Mouse (Mus musculus) CH12.LX (cell line): Measurements from ENCODE around the gene Thsd4. TPM values are rescaled to one million over a fixed set of nuclear protein-coding genes. Genes with fewer than 3 reads are reported as not detected.

ENCODE experiments used
- DNase-seq: peaks from one replicate; pipeline ENCODE4 v3.0.0-alpha.2; 2013; ENCODE audit errors: extremely low read depth
- H3K27ac ChIP-seq: 2 replicates; pipeline ENCODE4 v1.5.1; 2012; ENCODE audit warnings: low read depth, mild to moderate bottlenecking, control low read depth, moderate library complexity; ENCODE audit not compliant: insufficient read depth
- H3K27me3 ChIP-seq: replicated peaks from 2 replicates; pipeline ENCODE3; 2012; ENCODE audit warnings: inconsistent platforms
- H3K36me3 ChIP-seq, 2 experiments: replicated peaks in 1 of 2; 2 replicates each; pipeline versions ENCODE3 to v1.6.1; 2012; ENCODE audit warnings: inconsistent platforms in 1 of 2, low read length in 1 of 2, mild to moderate bottlenecking in 1 of 2, mixed read lengths in 1 of 2, moderate library complexity in 1 of 2; ENCODE audit not compliant: control insufficient read depth in 1 of 2, insufficient read depth in 1 of 2
- H3K4me1 ChIP-seq, 2 experiments: 2 replicates each; pipeline ENCODE4 v1.6.1; 2012; ENCODE audit warnings: inconsistent platforms in 1 of 2, moderate library complexity in 1 of 2; ENCODE audit not compliant: insufficient read depth in 2 of 2, control insufficient read depth in 1 of 2
- H3K4me2 ChIP-seq: 2 replicates; pipeline ENCODE4 v1.6.1; 2012; ENCODE audit warnings: low read depth, mild to moderate bottlenecking, control low read depth; ENCODE audit not compliant: poor library complexity, insufficient read depth, severe bottlenecking
- H3K4me3 ChIP-seq, 3 experiments: fragments of 150-350 bp in 1 of 3; sonication (generic) in 1 of 3; replicated peaks in 1 of 3; 2 replicates each; pipeline versions ENCODE3 to v1.5.1; 2011 to 2012; ENCODE audit warnings: low read depth in 2 of 3, low read length in 2 of 3, mild to moderate bottlenecking in 2 of 3, moderate library complexity in 2 of 3, control low read depth in 1 of 3, improper control_type of control experiment in 1 of 3, inconsistent platforms in 1 of 3, mixed read lengths in 1 of 3; ENCODE audit not compliant: poor library complexity in 1 of 3
- H3K79me2 ChIP-seq: replicated peaks from 2 replicates; pipeline ENCODE4 v1.6.1; 2012; ENCODE audit warnings: mild to moderate bottlenecking, moderate library complexity; ENCODE audit not compliant: control insufficient read depth, poor library complexity, insufficient read depth, severe bottlenecking; ENCODE audit errors: extremely low read depth
- H3K9ac ChIP-seq: 2 replicates; pipeline ENCODE4 v1.6.1; 2012; ENCODE audit warnings: low read depth, mild to moderate bottlenecking, control low read depth, moderate library complexity; ENCODE audit not compliant: insufficient read depth
- H3K9me3 ChIP-seq: replicated peaks from 2 replicates; pipeline ENCODE3; 2012; ENCODE audit warnings: low read length, inconsistent platforms, mixed read lengths
- BHLHE40 ChIP-seq: IDR thresholded peaks from 2 replicates; pipeline ENCODE4 v1.6.1; 2011; ENCODE audit warnings: mild to moderate bottlenecking, low read depth, low read length, improper control_type of control experiment
- CHD1 ChIP-seq: IDR thresholded peaks from 2 replicates; pipeline ENCODE4 v1.6.1; 2012; ENCODE audit warnings: low read depth, low read length, improper control_type of control experiment, inconsistent platforms
- E2F4 ChIP-seq: IDR thresholded peaks from 2 replicates; pipeline ENCODE4 v1.6.1; 2011; ENCODE audit warnings: low read depth, low read length, improper control_type of control experiment; ENCODE audit not compliant: insufficient replicate concordance
- ELF1 ChIP-seq: IDR thresholded peaks from 2 replicates; pipeline ENCODE4 v1.6.1; 2014; ENCODE audit warnings: low read depth, mild to moderate bottlenecking, inconsistent platforms, low read length, improper control_type of control experiment
- ETS1 ChIP-seq: conservative IDR thresholded peaks from 2 replicates; pipeline ENCODE4 v1.6.1; 2012; ENCODE audit warnings: low read depth, mild to moderate bottlenecking, inconsistent platforms, low read length, improper control_type of control experiment, moderate library complexity
- HCFC1 ChIP-seq: IDR thresholded peaks from 2 replicates; pipeline ENCODE4 v1.6.1; 2012; ENCODE audit warnings: low read depth, mild to moderate bottlenecking, inconsistent platforms, low read length, improper control_type of control experiment
- IRF4 ChIP-seq: IDR thresholded peaks from 2 replicates; pipeline ENCODE4 v1.6.1; 2014; ENCODE audit warnings: low read depth, mild to moderate bottlenecking, inconsistent platforms, low read length, improper control_type of control experiment
- JUN ChIP-seq: IDR thresholded peaks from 2 replicates; pipeline ENCODE4 v1.6.1; 2011; ENCODE audit warnings: low read depth, mild to moderate bottlenecking, low read length, improper control_type of control experiment, moderate library complexity; ENCODE audit not compliant: insufficient read depth
- MAX ChIP-seq: IDR thresholded peaks from 2 replicates; pipeline ENCODE4 v1.6.1; 2011; ENCODE audit warnings: low read length, improper control_type of control experiment
- MXI1 ChIP-seq: IDR thresholded peaks from 2 replicates; pipeline ENCODE4 v1.6.1; 2011; ENCODE audit warnings: mild to moderate bottlenecking, low read depth, low read length, improper control_type of control experiment
- MYC ChIP-seq: IDR thresholded peaks from 2 replicates; pipeline ENCODE4 v1.6.1; 2011; ENCODE audit warnings: low read depth, mild to moderate bottlenecking, improper control_type of control experiment, low read length
- NELFE ChIP-seq: IDR thresholded peaks from 2 replicates; pipeline ENCODE4 v1.6.1; 2011; ENCODE audit warnings: low read depth, low read length, improper control_type of control experiment
- POLR2A ChIP-seq: IDR thresholded peaks from 2 replicates; pipeline ENCODE4 v1.6.1; 2011; ENCODE audit warnings: low read depth, mild to moderate bottlenecking, improper control_type of control experiment, low read length
- RAD21 ChIP-seq: IDR thresholded peaks from 2 replicates; pipeline ENCODE4 v1.6.1; 2011; ENCODE audit warnings: low read depth, mild to moderate bottlenecking, low read length, improper control_type of control experiment, moderate library complexity
- SMC3 ChIP-seq: IDR thresholded peaks from 2 replicates; pipeline ENCODE4 v1.6.1; 2011; ENCODE audit warnings: low read depth, low read length, improper control_type of control experiment
- TCF12 ChIP-seq: IDR thresholded peaks from 2 replicates; pipeline ENCODE4 v1.6.1; 2014; ENCODE audit warnings: low read depth, mild to moderate bottlenecking, inconsistent platforms, low read length, improper control_type of control experiment
- USF1 ChIP-seq: IDR thresholded peaks from 2 replicates; pipeline ENCODE4 v1.6.1; 2014; ENCODE audit warnings: low read depth, mild to moderate bottlenecking, inconsistent platforms, low read length, improper control_type of control experiment
- USF2 ChIP-seq: conservative IDR thresholded peaks from 2 replicates; pipeline ENCODE4 v1.6.1; 2011; ENCODE audit warnings: low read depth, low read length, improper control_type of control experiment
- dilution Hi-C: fragments of 300-500 bp; cut with MboI; formaldehyde crosslinking; loops from 2 replicates; pipeline ENCODE4 v1.14.3; 2020; ENCODE audit warnings: low sequenced_read_pairs; ENCODE audit not compliant: extremely low pct_unique_long_range_greater_than_20kb, extremely low pct_ligation_motif_present
- in situ Hi-C: fragments of 300-500 bp; cut with MboI; formaldehyde crosslinking; loops from 3 replicates; pipeline ENCODE4 v1.14.3; 2019; ENCODE audit warnings: low sequenced_read_pairs, low pct_ligation_motif_present, low pct_unique_long_range_greater_than_20kb, mixed read lengths
- polyA plus RNA-seq: library from polyadenylated mRNA; unstranded; fragments of >175 nt; gene quantifications from 2 replicates; pipeline ENCODE4 v1.2.1, GENCODE M21; 2012; ENCODE audit warnings: low read depth; ENCODE audit not compliant: insufficient read length
- total RNA-seq, 2 experiments: library from RNA; depleted of rRNA; stranded (reverse); fragments of 300-350 nt in 1 of 2; fragments of >200 nt in 1 of 2; gene quantifications; 2 replicates each; pipeline ENCODE4 v1.2.3; 2012 to 2014

Thsd4 gene
- total and polyA plus RNA-seq, 3 experiments: not detected

DNA sequence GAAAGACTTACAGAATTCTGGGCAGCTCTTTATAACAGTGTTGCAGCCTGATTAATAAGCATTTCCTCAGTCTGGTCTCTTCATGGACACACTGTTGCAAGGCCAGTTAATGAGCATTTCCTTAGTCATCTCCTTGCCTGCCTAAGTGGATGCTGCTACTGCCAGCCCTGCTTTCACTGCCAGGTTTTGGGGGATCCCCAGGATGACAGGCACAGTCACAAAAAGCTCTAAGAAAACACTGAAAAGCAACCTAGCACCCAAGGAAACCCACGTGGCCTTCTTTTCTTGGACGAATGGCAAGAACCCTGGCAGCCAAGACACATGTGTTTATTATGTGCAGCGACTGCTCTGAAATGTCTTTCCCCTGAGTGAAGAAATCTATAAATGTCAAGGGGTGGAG lies 41.8 kb downstream of the Thsd4 start:
- dilution Hi-C loops: no loop called here

DNA sequence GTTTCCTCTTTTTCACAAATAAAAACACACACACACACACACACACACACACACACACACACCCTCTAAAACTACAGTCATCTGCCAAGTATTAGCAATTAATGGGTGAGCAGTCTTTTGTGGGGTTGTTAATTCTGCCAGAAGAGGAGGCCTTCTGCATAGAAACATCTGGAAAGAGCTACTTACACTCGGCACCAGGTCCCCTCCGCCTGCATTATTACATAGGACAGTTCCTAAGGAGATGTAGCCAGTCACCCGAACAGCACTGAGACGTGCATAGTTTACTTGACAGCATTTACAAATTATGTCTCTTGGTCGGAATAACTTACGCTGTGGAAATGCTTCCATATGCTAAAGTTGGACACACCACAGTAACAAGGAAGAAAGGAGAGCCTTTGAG lies 43.0 kb downstream of the Thsd4 start:
- in situ Hi-C loops: no loop called here
- H3K4me3 ChIP-seq: no peak overlapping the region
- no peak overlapping the region for H3K27ac ChIP-seq
- no peak for TF ChIP-seq RAD21
- TF ChIP-seq ELF1: no peak
- TF ChIP-seq ETS1: no peak
- TF ChIP-seq NELFE: no peak
- TF ChIP-seq BHLHE40: no peak
- no peak for TF ChIP-seq SMC3
- no peak for TF ChIP-seq MXI1
- TF ChIP-seq POLR2A: no peak
- TF ChIP-seq USF2: no peak
- no peak for TF ChIP-seq E2F4
- no peak for TF ChIP-seq TCF12
- TF ChIP-seq HCFC1: no peak
- no peak for TF ChIP-seq IRF4
- TF ChIP-seq JUN: no peak
- no peak for TF ChIP-seq CHD1
- no peak for TF ChIP-seq USF1
- TF ChIP-seq MYC: no peak
- no peak for TF ChIP-seq MAX
- TF ChIP-seq, all 38 proteins: peak for 0
- dilution Hi-C loops: no loop called here
- no peaks in the 10 kb centered on the region for H3K36me3 ChIP-seq
- no peaks in the 10 kb centered on the region for H3K79me2 ChIP-seq
- no peaks in the 10 kb centered on the region for H3K9me3 ChIP-seq
- peaks cover 8 to 26% of the 10 kb centered on the region in 2 experiments for H3K4me1 ChIP-seq
- no peak overlapping the region for H3K9ac ChIP-seq
- no peak for DNase-seq
- no peak overlapping the region for H3K4me2 ChIP-seq
- H3K27me3 ChIP-seq: no peaks in the 10 kb centered on the region

More for the DNA sequence above, 41.8 kb downstream of the Thsd4 start:
- H3K27me3 ChIP-seq: peaks cover 1% of the 10 kb centered on the region
- no peak for TF ChIP-seq POLR2A
- DNase-seq: no peak
- H3K79me2 ChIP-seq: no peaks in the 10 kb centered on the region
- no peak overlapping the region for H3K4me2 ChIP-seq
- no peak overlapping the region for H3K4me3 ChIP-seq
- peaks cover 8 to 26% of the 10 kb centered on the region in 2 experiments for H3K4me1 ChIP-seq
- in situ Hi-C loops: no loop called here
- H3K27ac ChIP-seq: no peak overlapping the region
- H3K9me3 ChIP-seq: no peaks in the 10 kb centered on the region
- no peak overlapping the region for H3K9ac ChIP-seq
- no peaks in the 10 kb centered on the region for H3K36me3 ChIP-seq
